Mouse (Mus musculus): Measurements from ENCODE around the gene Ece1. TPM values are rescaled to one million over a fixed set of nuclear protein-coding genes. Genes with fewer than 3 reads are reported as not detected.
A peak's percentile ranks its signal among the peaks of the same experiment; 100 is the strongest.

Ece1 gene
- 10.1 and 11.2 TPM in 2 replicates for polyA plus RNA-seq (2015; fragmentation: Nextera tagmentation; extraction: Ambion mirVana)

DNA sequence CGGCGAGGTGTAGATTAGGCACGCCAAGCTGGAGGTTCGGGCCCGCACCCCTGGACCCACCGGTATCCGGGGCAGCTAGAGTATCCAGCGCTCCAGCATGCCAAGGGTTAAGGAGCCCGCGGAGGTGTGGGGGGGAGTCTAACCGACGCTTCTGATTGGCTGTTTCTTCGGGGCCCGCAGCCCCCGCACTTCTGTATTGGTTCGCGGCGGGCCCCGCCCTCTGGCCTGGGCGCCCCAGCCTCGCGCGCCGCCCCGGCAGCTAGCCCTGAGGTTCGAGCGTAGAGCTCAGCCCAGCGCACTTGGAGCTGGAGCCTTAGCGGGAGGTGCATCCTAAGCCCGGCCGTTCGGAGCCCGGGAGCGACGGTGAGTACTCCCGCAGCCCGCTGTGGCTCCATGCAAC is at the start of gene Ece1:
TSS of gene Ece1 (plus strand) at position 219 of the 400 bp plus-strand sequence.
- Histone ChIP-seq H3K9me3 (no peaks in the 10 kb centered on the region), H3K27me3 (no peaks in the 10 kb centered on the region), H3K4me1 (peaks cover 43% of the 10 kb centered on the region), H3K4me3 (peak within 1 kb of the TSS; percentile 68), H3K4me2 (replicated peaks) (peak within 1 kb of the TSS; percentile 90), H3K27ac (replicated peaks) (peak within 1 kb of the TSS; percentile 55), H3K36me3 (no peaks in the 10 kb centered on the region), H3K9ac (replicated peaks) (peak within 1 kb of the TSS; percentile 72)
- ATAC-seq (replicated peaks): peak; percentile 95
- under 1% methylated on average over 37 of the region's 37 CpGs for WGBS

- no peaks in the 10 kb centered on the region for H3K9me3 ChIP-seq
- H3K4me1 ChIP-seq: peaks cover 4% of the 10 kb centered on the region
- no peaks in the 10 kb centered on the region for H3K27me3 ChIP-seq
- no peak overlapping the region for H3K9ac ChIP-seq (replicated peaks)
- no peak overlapping the region for H3K4me2 ChIP-seq (replicated peaks)
- ATAC-seq (replicated peaks): no peak
- whole genome bisulfite sequencing: 70% methylated on average over 13 of the region's 13 CpGs
- H3K4me3 ChIP-seq: no peak overlapping the region
- H3K36me3 ChIP-seq: no peaks in the 10 kb centered on the region
- H3K27ac ChIP-seq (replicated peaks): no peak overlapping the region
Measured at GRCm38 (mm10) chr4:137812946-137813708, 48.9 kb upstream of the Ece1 start.

DNA sequence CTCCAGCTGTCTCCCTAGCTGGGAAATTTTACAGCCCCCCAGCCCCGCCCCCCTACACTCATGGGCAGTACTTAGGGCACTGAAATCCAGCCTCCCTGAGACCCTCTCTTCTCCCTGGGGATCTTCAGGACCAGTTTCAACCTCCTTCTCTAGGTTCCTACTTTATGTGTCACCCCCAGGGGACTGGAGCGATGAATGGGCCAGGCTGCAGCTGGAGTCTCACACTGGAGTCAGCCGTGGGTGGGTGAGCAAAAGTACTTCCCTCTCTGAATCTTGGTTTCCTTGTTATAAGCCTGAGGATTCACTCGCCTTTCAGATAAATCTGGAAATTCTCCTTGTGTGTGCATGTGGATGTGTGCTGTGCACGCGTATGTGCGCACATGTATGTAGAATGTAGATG is 47.9 kb upstream of the Ece1 start:
- Histone ChIP-seq H3K9ac (replicated peaks) (no peak overlapping the region), H3K27me3 (no peaks in the 10 kb centered on the region), H3K4me1 (peaks cover 4% of the 10 kb centered on the region), H3K9me3 (no peaks in the 10 kb centered on the region), H3K27ac (replicated peaks) (no peak overlapping the region), H3K4me3 (no peak overlapping the region), H3K36me3 (no peaks in the 10 kb centered on the region), H3K4me2 (replicated peaks) (no peak overlapping the region)
- no peak for ATAC-seq (replicated peaks)
- WGBS: 82% methylated on average over 7 of the region's 7 CpGs

GRCm38 (mm10) chr4:137815473-137815872 is 46.6 kb upstream of the Ece1 start:
- WGBS: 80% methylated on average over 3 of the region's 3 CpGs
- Histone ChIP-seq H3K4me2 (replicated peaks) (no peak overlapping the region), H3K4me3 (no peak overlapping the region), H3K27ac (replicated peaks) (no peak overlapping the region), H3K4me1 (peaks cover 4% of the 10 kb centered on the region), H3K36me3 (no peaks in the 10 kb centered on the region), H3K9ac (replicated peaks) (no peak overlapping the region), H3K27me3 (no peaks in the 10 kb centered on the region), H3K9me3 (no peaks in the 10 kb centered on the region)
- no peak for ATAC-seq (replicated peaks)

- peaks cover 4% of the 10 kb centered on the region for H3K4me1 ChIP-seq
- no peak overlapping the region for H3K27ac ChIP-seq (replicated peaks)
- 82% methylated on average over 7 of the region's 7 CpGs for WGBS
- no peak overlapping the region for H3K4me2 ChIP-seq (replicated peaks)
- ATAC-seq (replicated peaks): no peak
- H3K27me3 ChIP-seq: no peaks in the 10 kb centered on the region
- H3K4me3 ChIP-seq: no peak overlapping the region
- H3K36me3 ChIP-seq: no peaks in the 10 kb centered on the region
- H3K9me3 ChIP-seq: no peaks in the 10 kb centered on the region
- no peak overlapping the region for H3K9ac ChIP-seq (replicated peaks)
Measured at GRCm38 (mm10) chr4:137816216-137816615, 45.8 kb upstream of the Ece1 start.

- H3K4me2 ChIP-seq (replicated peaks): no peak overlapping the region
- H3K4me3 ChIP-seq: no peak overlapping the region
- ATAC-seq (replicated peaks): no peak
- no peaks in the 10 kb centered on the region for H3K36me3 ChIP-seq
- no peaks in the 10 kb centered on the region for H3K27me3 ChIP-seq
- WGBS: 88% methylated on average over 3 of the region's 3 CpGs
- H3K4me1 ChIP-seq: peaks cover 4% of the 10 kb centered on the region
- no peak overlapping the region for H3K27ac ChIP-seq (replicated peaks)
- no peak overlapping the region for H3K9ac ChIP-seq (replicated peaks)
- no peaks in the 10 kb centered on the region for H3K9me3 ChIP-seq
Measured at GRCm38 (mm10) chr4:137818341-137818740, 43.7 kb upstream of the Ece1 start.

DNA sequence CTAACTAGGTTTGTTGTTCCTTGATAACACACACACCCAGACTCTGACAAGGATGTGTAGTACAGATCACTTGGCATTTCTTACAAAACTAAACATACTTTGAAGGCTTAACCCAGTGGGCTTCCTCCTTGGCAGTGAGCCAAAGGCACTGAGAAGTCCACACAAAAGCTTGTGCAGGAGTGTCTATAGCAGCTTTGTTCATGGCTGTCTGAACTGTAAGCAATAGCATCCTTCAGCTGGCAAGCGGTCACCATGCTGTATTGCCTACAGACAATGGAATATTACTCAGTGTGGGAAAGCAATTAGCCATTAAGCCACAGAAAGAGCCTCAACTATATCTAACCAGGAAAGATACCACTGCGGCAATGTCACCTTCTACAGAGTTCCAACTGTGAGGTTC is 42.5 kb upstream of the Ece1 start:
- H3K9ac ChIP-seq (replicated peaks): no peak overlapping the region
- H3K27ac ChIP-seq (replicated peaks): no peak overlapping the region
- no peak for ATAC-seq (replicated peaks)
- no peak overlapping the region for H3K4me3 ChIP-seq
- no peaks in the 10 kb centered on the region for H3K4me1 ChIP-seq
- H3K9me3 ChIP-seq: no peaks in the 10 kb centered on the region
- H3K36me3 ChIP-seq: no peaks in the 10 kb centered on the region
- no peak overlapping the region for H3K4me2 ChIP-seq (replicated peaks)
- WGBS: 27% methylated on average over 2 of the region's 2 CpGs
- no peaks in the 10 kb centered on the region for H3K27me3 ChIP-seq

DNA sequence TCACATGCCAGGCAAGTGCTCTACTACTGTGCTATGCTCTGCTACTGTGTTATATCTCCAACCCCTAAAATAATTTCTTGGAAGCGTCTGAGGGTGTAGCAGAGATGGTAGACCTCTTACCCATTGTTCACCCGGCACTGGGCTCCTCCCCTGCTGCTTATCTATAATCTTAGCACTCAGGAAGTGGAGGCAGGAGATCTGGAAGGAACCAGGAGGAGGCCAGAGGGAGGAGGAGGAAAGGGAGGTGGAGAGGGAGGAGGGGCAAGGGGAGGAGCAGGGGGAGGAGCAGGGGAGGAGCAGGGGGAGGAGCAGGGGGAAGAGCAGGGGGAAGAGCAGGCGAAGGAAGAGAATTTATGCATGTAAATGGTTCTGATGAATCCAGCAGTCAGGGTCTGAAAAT is 41.3 kb upstream of the Ece1 start:
- H3K27me3 ChIP-seq: no peaks in the 10 kb centered on the region
- H3K4me1 ChIP-seq: no peaks in the 10 kb centered on the region
- H3K9ac ChIP-seq (replicated peaks): no peak overlapping the region
- no peak overlapping the region for H3K4me3 ChIP-seq
- no peak for ATAC-seq (replicated peaks)
- no peaks in the 10 kb centered on the region for H3K36me3 ChIP-seq
- no peaks in the 10 kb centered on the region for H3K9me3 ChIP-seq
- no peak overlapping the region for H3K4me2 ChIP-seq (replicated peaks)
- H3K27ac ChIP-seq (replicated peaks): no peak overlapping the region
- WGBS: 63% methylated on average over 3 of the region's 3 CpGs

- ATAC-seq (replicated peaks): no peak
- no peaks in the 10 kb centered on the region for H3K9me3 ChIP-seq
- no peaks in the 10 kb centered on the region for H3K4me1 ChIP-seq
- no peak overlapping the region for H3K4me2 ChIP-seq (replicated peaks)
- no peak overlapping the region for H3K9ac ChIP-seq (replicated peaks)
- 92% methylated on average over 5 of the region's 5 CpGs for WGBS
- no peak overlapping the region for H3K27ac ChIP-seq (replicated peaks)
- H3K36me3 ChIP-seq: no peaks in the 10 kb centered on the region
- no peak overlapping the region for H3K4me3 ChIP-seq
- H3K27me3 ChIP-seq: no peaks in the 10 kb centered on the region
Measured at GRCm38 (mm10) chr4:137822537-137822936, 39.5 kb upstream of the Ece1 start.

DNA sequence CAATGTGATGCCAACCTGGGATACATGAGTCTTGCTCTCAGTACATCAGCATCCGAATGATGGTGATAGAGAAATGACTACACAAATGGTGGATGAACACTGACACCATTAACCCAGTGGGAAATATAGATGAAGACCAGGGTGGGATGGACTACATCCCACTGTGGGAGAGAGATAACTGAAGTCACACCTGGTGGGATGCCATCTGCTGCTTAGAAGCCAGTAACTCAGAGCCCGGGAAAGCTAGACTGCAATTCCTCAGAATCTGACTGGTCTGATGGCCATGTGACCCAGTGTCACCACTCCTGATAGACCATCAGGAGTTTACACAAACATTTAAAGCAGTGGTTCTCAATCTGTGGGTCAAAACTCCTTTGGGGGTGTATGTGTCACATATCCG is 38.5 kb upstream of the Ece1 start:
- Histone ChIP-seq H3K4me2 (replicated peaks) (no peak overlapping the region), H3K4me1 (no peaks in the 10 kb centered on the region), H3K27me3 (no peaks in the 10 kb centered on the region), H3K9me3 (no peaks in the 10 kb centered on the region), H3K36me3 (no peaks in the 10 kb centered on the region), H3K4me3 (no peak overlapping the region), H3K9ac (replicated peaks) (no peak overlapping the region), H3K27ac (replicated peaks) (no peak overlapping the region)
- 88% methylated on average over 3 of the region's 3 CpGs for WGBS
- ATAC-seq (replicated peaks): no peak

GRCm38 (mm10) chr4:137824881-137825280 is 37.2 kb upstream of the Ece1 start:
- no peak for ATAC-seq (replicated peaks)
- no peaks in the 10 kb centered on the region for H3K4me1 ChIP-seq
- H3K36me3 ChIP-seq: no peaks in the 10 kb centered on the region
- no peak overlapping the region for H3K4me2 ChIP-seq (replicated peaks)
- H3K9ac ChIP-seq (replicated peaks): no peak overlapping the region
- no peaks in the 10 kb centered on the region for H3K9me3 ChIP-seq
- H3K27ac ChIP-seq (replicated peaks): no peak overlapping the region
- H3K27me3 ChIP-seq: no peaks in the 10 kb centered on the region
- no peak overlapping the region for H3K4me3 ChIP-seq
- WGBS: 79% methylated on average over 2 of the region's 2 CpGs

GRCm38 (mm10) chr4:137830380-137830779 is 31.7 kb upstream of the Ece1 start:
- Histone ChIP-seq H3K36me3 (no peaks in the 10 kb centered on the region), H3K4me2 (replicated peaks) (no peak overlapping the region), H3K9ac (replicated peaks) (no peak overlapping the region), H3K27ac (replicated peaks) (no peak overlapping the region), H3K4me3 (no peak overlapping the region), H3K9me3 (no peaks in the 10 kb centered on the region), H3K4me1 (no peaks in the 10 kb centered on the region), H3K27me3 (no peaks in the 10 kb centered on the region)
- 20% methylated on average over 6 of the region's 6 CpGs for WGBS
- ATAC-seq (replicated peaks): no peak

DNA sequence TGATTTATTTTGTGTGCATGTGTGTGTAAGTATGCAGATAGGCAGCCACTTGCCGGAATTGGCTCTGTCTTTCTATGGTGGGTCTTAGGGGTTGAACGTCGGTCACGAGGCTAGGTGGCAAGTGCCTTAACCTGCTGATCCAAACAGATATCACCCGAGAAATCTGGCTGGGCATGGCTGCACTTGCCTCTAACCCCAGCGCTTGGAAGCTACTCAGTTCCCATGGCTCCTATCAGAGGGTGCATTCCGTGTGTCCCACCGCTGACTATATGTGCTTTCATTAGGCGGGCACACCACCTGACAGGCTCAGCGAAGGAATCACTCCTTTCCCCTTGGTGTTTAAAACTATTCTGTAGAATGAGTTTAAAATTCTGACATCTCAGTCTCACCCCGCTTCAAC is 30.4 kb upstream of the Ece1 start:
- H3K4me3 ChIP-seq: no peak overlapping the region
- no peak for ATAC-seq (replicated peaks)
- H3K9me3 ChIP-seq: no peaks in the 10 kb centered on the region
- no peak overlapping the region for H3K27ac ChIP-seq (replicated peaks)
- no peaks in the 10 kb centered on the region for H3K27me3 ChIP-seq
- no peak overlapping the region for H3K4me2 ChIP-seq (replicated peaks)
- H3K4me1 ChIP-seq: peaks cover 5% of the 10 kb centered on the region; the same call in 1 of the 2 replicates
- H3K9ac ChIP-seq (replicated peaks): no peak overlapping the region
- WGBS: 87% methylated on average over 11 of the region's 11 CpGs
- H3K36me3 ChIP-seq: no peaks in the 10 kb centered on the region

Measured in forebrain, embryonic 15.5 days (tissue).